Mouse (Mus musculus) urinary bladder, postnatal 25 days (tissue): ENCODE measurements around the gene Entpd5.
"Not testable (repeated sequence)": the region's sequence is repeated elsewhere in the genome, so short reads cannot be mapped to it uniquely, and the experiment has no call there.

ENCODE experiments used
- DNase-seq: peaks from one replicate; pipeline ENCODE4 v3.0.0; 2022; ENCODE audit warnings: low spot score

Gene Entpd5

GRCm38 (mm10) chr12:84399135-84399534 is 9.7 kb downstream of the Entpd5 start:
- no peak for DNase-seq

- DNase-seq = no peak
These were observed 10.2 kb downstream of the Entpd5 start for GRCm38 (mm10) chr12:84398629-84399028.

- DNase-seq = no peak
These were observed 11.1 kb downstream of the Entpd5 start for GRCm38 (mm10) chr12:84397685-84398084.

DNA sequence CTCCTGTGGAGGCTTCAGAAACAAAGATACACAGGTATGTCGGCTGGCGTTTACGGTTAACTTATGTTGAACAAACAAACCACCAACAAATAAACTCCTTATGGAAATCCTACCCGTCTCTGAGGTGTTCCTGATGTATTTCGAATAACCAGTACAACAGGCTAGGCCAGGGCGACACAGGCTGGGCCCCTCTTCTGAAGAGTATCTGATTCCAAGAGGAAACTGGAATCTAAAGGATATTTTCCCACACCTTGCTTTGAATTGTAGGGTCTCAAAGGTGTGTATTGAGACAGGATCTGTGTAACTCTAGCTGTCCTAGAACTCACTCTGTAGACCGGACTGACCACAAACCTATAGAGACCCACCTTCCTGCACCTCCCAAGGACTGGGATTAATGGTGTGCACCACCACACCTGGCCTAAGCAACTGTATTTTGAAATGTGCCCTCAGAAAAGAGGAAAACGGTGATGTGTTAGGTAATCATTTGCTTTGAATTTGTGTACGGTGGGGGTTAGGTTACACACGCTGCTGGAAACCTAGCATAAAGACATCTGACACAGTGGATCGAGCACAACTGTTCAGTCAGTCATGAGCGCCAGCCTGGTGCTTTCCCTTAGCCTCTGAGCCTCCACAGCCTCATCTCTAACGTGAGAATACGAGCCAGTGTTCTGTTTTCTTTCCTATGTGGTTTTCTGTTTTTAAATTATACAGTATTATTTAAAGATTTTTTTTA is 11.7 kb downstream of the Entpd5 start:
- no peak for DNase-seq

DNA sequence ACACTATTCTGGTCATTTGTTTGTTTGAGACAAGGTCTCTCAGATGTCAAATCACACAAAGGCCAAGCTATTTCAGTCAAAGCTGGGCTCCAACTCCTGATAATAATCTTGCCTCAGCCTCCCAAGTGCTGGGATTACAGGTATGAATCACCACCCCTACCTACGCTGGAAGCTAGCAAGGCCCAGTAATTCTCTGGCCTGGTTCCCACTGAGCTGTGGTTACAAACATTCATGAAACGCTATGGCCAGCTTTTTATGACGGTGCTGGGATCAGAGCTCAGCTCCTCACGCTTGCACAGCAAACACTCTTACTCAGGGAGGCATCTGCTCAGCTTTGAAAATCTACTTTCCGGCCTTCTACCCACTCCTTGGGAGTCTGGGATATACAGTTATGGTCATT is 15.0 kb downstream of the Entpd5 start:
- DNase-seq = no peak

DNA sequence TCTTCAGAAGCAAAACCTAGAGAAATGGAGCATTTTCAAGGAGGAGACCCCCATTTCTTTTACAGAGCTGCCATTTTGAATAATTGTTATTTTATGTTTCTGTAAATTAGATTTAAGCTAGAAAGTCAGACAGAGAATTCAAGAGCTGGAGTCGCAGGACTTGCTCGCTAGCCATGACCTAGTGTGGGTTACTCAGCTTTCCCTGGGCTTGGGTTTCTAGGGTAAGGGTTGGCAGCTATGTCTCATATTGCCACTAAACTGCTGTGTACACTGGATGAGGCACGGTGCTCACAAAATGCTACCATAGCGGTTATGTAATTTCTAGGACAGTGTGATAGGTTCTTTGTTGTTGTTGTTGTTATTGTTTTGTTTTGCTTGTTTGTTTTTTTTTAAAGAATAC is 16.1 kb downstream of the Entpd5 start:
- no peak for DNase-seq

- DNase-seq = no peak
These were observed 18.5 kb downstream of the Entpd5 start for GRCm38 (mm10) chr12:84390336-84390735.

- DNase-seq = no peak
These were observed 19.9 kb downstream of the Entpd5 start for GRCm38 (mm10) chr12:84388774-84389400.

DNA sequence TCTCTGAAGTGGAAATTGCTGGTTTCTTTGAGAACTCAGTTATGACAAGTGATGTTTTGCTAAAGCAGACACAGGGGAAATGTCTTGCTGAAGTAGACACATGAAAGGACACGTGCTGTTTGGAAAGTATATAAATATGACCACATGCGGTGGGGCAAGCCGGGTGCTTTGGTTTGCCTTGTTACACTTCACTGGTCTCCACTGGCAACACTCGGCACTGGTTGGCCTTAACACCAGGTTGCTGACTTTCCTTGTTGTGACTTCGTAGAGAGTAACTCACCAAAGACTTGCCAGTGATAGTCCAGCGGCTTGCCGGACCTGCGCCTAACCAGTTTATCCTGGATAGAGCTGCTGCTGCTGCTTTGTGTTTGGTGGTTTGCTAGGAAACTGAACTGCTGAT is 20.7 kb downstream of the Entpd5 start:
- DNase-seq = no peak

- DNase-seq = no peak
These were observed 23.4 kb downstream of the Entpd5 start for GRCm38 (mm10) chr12:84385408-84385807.

DNA sequence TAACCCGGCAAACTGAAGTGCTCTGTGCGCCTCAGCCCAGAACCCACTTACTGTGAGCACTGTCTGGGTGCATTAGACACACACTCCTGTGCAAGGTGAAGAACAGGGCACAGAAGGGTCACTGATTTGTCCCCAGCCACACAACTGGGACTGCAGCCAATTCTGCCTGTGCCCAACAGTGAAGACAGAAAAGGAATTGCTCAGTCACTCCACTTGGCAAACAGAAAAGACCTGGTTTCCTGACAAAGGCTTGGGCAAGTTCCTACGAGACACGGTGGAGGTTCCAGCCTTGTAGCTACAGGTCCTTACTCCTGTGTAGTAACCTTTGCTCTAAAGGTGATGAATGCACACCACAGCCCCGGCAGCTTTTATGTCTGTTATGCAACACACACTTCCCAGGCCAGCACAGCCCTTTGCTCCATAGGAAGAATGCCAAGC is 24.2 kb downstream of the Entpd5 start:
- DNase-seq = peak; percentile 58

- DNase-seq = no peak
These were observed 26.5 kb downstream of the Entpd5 start for GRCm38 (mm10) chr12:84382369-84382768.

DNA sequence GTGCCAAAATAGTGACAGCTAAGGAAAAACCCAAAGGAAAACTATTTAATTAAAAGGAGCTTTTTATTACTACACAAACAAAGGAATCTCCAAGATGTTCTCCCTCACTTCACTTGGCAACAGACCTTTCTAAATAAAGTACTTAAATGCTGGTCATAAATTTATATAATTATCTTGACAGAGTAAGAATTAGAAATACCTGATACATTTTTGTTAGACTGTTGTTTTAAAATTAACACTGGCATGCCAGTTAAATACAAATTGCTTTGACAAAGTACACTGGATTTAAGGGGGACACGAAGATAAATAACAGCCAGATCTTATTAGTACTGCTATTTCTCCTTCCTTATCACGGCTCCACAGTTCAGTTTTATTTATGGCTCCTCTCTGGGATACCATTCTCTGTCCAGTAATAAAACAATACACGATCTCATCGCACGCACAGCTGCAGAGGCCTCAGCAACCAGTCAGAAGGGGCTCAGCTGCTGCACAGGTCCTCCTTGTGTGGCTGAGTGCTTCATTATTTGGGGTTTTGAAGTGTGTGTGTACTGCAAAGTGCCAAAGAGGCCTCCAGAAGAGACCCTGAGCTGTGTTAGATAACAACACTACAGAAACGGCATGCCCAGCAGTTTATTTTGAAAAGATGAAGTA is 34.9 kb downstream of the Entpd5 start:
- DNase-seq = no peak

DNA sequence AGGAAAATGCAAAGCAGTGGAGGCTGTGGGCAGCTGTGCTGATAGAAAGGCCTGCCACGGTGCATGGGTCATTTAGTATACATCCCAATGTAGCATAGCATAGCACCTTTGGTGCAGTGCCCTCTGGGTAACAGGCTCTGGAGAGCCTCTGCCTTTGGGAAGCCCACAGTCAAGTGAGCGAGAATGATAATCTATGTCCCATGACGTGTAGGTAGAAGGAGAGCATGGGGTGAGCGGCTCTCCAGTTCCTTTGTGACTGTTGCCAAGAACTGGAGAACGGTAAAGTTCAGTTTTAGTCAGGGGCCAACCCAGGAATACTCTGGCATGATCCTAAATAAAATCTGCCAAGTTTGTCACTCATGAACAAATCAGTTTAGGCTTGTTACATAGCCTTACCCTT is 37.2 kb downstream of the Entpd5 start:
- no peak for DNase-seq

GRCm38 (mm10) chr12:84366971-84367370 is 41.9 kb downstream of the Entpd5 start:
- DNase-seq = no peak

DNA sequence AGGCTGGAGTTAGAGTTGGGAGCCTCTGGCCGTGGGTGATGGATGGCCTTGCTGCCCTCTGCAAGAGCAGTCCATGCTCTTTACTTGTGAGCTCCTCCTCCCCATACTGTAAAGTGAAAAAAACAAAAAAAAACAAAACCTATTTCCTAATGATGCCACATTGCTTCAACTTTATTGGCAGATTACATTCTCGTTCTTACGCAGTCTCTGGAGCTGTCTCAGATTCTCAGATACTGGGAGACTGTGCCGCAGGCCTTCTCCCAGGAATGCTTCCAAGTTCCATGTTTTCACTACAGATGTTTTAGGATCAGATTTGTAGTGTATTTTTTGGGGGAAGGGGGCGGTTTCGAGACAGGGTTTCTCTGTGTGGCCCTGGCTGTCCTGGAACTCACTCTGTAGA is 43.7 kb downstream of the Entpd5 start:
- no peak for DNase-seq

DNA sequence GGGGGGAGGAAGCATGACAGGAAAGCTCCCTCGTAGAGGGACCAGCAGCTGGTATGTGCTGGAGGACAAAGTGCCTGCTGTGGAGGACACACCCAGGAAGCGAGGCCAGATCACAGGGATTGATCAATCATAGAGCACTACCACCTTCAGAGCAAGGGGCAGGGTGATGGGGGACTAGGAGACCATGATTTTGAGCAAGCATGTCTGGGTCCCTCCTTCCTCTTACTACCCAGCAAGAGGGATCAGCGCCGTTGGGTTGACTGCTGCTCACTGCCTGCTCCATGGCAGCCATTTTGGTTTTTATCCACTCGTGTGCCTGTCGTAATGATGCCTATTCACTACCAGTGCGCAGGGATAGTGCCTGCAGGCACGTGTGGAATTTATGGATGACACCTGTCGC is 44.5 kb downstream of the Entpd5 start:
- no peak for DNase-seq

DNA sequence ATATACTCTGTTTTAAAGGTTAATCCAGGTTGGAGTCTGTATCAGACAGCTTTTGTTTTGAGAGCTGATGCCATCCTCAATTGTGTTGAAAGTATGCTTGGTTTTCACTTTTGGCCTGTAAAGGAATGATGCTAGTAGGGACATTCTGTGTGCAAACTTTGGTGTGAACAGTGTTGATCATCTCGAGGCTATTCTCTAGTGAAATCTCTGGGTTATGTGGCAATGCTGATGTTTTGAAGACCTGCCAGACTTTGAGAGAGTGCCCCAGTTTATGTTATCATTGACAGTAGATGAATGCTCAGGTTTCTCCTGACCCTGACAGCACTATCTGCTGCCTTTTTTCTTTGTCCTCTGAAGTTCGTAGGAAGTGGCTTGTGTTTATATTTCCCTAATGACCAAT is 46.0 kb downstream of the Entpd5 start:
- DNase-seq = no peak

- peak; percentile 88 for DNase-seq
These were observed 47.0 kb downstream of the Entpd5 start, which contains the start of the genes Coq6 and Fam161b for GRCm38 (mm10) chr12:84361555-84362489. TSS of gene Coq6 (plus strand) at chr12:84361657. TSS of gene Fam161b (minus strand) at chr12:84361833.

DNA sequence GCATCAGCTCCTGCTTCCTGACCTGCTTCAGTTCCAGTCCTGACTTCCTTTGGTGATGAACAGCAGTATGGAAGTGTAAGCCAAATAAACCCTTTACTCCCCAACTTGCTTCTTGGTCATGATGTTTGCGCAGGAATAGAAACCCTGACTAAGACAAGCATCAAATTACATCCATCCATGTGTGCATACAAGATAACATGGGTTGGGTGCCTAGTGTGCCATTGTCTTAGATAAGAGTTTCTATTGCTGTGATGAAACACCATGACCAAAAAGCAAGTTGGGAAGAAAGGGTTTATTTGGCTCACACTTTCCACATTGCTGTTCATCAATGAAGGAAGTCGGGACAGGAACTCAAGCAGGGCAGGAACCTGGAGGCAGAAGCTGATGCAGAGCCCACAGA is 50.1 kb downstream of the Entpd5 start:
- DNase-seq = not testable (repeated sequence)

- peak; percentile 38 for DNase-seq
These were observed 61.6 kb downstream of the Entpd5 start for GRCm38 (mm10) chr12:84347192-84347591.
